Mouse (Mus musculus) heart, embryonic 16.5 days (tissue): ENCODE measurements around the gene Shb. TPM values are rescaled to one million over a fixed set of nuclear protein-coding genes. Genes with fewer than 3 reads are reported as not detected.

ENCODE experiments used
- ATAC-seq: fragments of 200-750 bp; cut with Nextera tagmentation; replicated peaks from 2 replicates; pipeline ENCODE4 v1.8.0; 2017; ENCODE audit warnings: moderate number of reproducible peaks; ENCODE audit not compliant: insufficient read depth, low FRiP score; ENCODE audit errors: extremely low read depth
- H3K27ac ChIP-seq: fragments of 300-500 bp; sonication (generic); 2 replicates; pipeline ENCODE4 v1.5.1; 2014; ENCODE audit warnings: mild to moderate bottlenecking, low read length, control low read depth, moderate library complexity
- H3K27me3 ChIP-seq: fragments of 300-500 bp; sonication (generic); 2 replicates; pipeline ENCODE4 v1.6.1; 2014; ENCODE audit warnings: low read length, mixed read lengths; ENCODE audit not compliant: control insufficient read depth, insufficient read depth
- H3K36me3 ChIP-seq: fragments of 300-500 bp; sonication (generic); 2 replicates; pipeline ENCODE4 v1.6.1; 2014; ENCODE audit not compliant: control insufficient read depth, insufficient read depth
- H3K4me1 ChIP-seq: fragments of 300-500 bp; sonication (generic); 2 replicates; pipeline ENCODE4 v1.6.1; 2014; ENCODE audit warnings: low read length, mixed read lengths; ENCODE audit not compliant: control insufficient read depth, insufficient read depth
- H3K4me2 ChIP-seq: fragments of 300-500 bp; sonication (generic); 2 replicates; pipeline ENCODE4 v1.6.1; 2014; ENCODE audit warnings: low read depth, mild to moderate bottlenecking, control low read depth, low read length
- H3K4me3 ChIP-seq: fragments of 300-500 bp; sonication (generic); 2 replicates; pipeline ENCODE4 v1.5.1; 2014; ENCODE audit warnings: mild to moderate bottlenecking, control low read depth, low read length
- H3K9ac ChIP-seq: fragments of 300-500 bp; sonication (generic); 2 replicates; pipeline ENCODE4 v1.6.1; 2014; ENCODE audit warnings: low read length, control low read depth
- H3K9me3 ChIP-seq: fragments of 300-500 bp; sonication (generic); replicated peaks from 2 replicates; pipeline ENCODE4 v1.6.1; 2016; ENCODE audit warnings: low read length; ENCODE audit not compliant: control insufficient read depth
- WGBS: fragments of 180-500 bp; shearing (Covaris S2); extraction: QIAGEN DNeasy Blood & Tissue Kit; methylation state at CpG from one replicate; pipeline ENCODE4 v1.1.7; 2014; 5-methylcytosine and 5-hydroxymethylcytosine counted together
- polyA plus RNA-seq: library from polyadenylated mRNA; unstranded; fragments of >200 nt; fragmentation: Nextera tagmentation; extraction: Ambion mirVana; gene quantifications from 2 replicates; pipeline ENCODE4 v1.2.1, GENCODE M21; 2015

The Shb gene
- polyA plus RNA-seq: 7.6 and 9.2 TPM in 2 replicates

DNA sequence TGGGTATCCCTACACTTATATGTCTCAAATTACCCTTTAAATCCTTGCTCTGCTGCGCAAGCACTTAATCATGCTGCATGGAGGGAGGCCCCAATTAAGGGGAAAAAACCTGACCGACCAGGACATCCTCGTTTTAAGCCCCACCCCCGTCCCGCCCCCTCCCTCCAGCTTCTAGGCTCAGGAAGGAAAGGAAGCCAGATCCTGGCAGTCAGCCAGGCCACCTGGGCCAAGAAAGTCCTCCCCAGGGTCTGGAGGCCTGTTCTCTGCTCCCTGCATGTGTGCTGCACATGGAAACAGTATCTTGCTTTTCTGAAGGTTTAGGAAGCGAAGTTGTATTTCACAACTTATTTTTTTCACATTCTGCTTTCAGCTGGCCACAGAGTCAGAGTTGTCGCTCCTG is at the start of gene Shb:
Gene Shb (minus strand): TSS at position 96 of the 400 bp plus-strand sequence.
- no peak for ATAC-seq
- H3K27ac ChIP-seq: peak within 1 kb of the TSS; percentile 99
- H3K27me3 ChIP-seq: no peaks in the 10 kb centered on the region
- peak within 1 kb of the TSS; percentile 90 for H3K4me2 ChIP-seq
- H3K4me1 ChIP-seq: peaks cover 25% of the 10 kb centered on the region
- 12% methylated on average over 7 of the region's 7 CpGs for WGBS
- peak within 1 kb of the TSS; percentile 86 for H3K4me3 ChIP-seq
- H3K9me3 ChIP-seq: no peaks in the 10 kb centered on the region
- peak within 1 kb of the TSS; percentile 31 for H3K9ac ChIP-seq
- no peaks in the 10 kb centered on the region for H3K36me3 ChIP-seq

DNA sequence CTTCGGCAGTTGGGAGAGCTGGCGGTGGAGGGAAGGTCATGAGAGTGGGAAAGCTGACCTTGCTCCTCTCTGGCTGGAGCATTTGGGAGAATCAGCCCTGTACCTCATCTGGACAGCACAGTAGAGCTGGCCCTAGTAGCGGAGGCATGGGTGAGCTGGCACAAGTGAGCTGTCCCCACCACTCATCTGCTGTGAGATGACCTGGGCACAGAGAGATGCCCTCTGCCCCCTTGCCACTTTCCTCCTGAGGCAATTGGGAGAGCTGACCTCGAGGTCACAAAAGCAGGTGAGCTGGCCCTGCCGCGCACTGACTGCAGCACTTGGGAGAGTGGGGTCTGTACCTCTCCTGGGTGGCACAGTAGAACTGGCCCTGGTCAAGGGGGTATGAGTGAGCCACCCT is 48.8 kb upstream of the Shb start:
- Histone ChIP-seq H3K9me3 (no peaks in the 10 kb centered on the region), H3K9ac (no peak overlapping the region), H3K4me3 (no peak overlapping the region), H3K4me1 (peaks cover 8% of the 10 kb centered on the region; the same call in 1 of the 2 replicates), H3K27ac (no peak overlapping the region), H3K4me2 (no peak overlapping the region), H3K36me3 (no peaks in the 10 kb centered on the region), H3K27me3 (0 out of 2 replicates have a peak, but pooled peaks cover 4% of the 10 kb centered on the region)
- no peak for ATAC-seq
- 86% methylated on average over 6 of the region's 6 CpGs for WGBS

DNA sequence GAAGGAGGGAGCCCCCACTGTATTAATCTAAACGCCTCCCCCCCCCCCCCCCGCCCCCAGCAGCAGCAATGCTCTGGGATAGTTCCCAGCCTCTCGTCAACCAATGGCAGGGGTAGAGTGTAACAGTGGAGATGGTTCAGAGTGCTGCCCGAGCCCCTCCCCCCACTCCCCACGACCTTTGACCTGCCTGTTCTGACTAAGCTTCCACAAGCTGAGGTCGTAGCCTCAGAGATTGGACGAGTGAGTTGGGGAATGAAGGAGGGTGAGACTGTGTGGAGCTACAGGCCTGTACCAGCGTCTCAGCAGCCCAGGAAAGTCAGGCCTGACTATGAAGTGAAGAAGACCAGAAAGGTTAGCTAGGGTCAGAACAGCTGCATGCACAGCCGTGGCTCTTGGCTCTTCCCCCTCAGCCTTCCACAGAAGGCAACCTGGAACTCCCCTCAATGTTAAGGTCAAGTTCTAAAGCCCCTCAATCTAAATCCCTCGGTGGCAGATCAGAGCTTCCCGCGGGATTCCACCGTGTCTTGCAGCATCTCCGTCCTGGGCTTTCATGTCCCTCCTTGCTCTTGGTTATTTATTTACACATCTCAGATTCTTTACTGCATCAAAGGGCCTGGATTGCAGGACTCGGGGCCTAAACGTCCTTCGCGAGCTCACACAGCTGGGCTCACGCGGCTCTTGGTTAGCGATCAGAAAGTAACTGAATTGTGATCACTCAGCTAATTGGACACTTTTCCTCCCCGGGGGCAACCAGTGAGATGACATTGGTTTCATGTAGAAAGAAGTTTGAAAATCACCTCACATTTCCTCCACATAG is 46.5 kb upstream of the Shb start:
- H3K27me3 ChIP-seq: no peaks in the 10 kb centered on the region
- H3K4me2 ChIP-seq: no peak overlapping the region
- no peak overlapping the region for H3K9ac ChIP-seq
- no peak overlapping the region for H3K27ac ChIP-seq
- no peak overlapping the region for H3K4me3 ChIP-seq
- no peaks in the 10 kb centered on the region for H3K9me3 ChIP-seq
- no peaks in the 10 kb centered on the region for H3K36me3 ChIP-seq
- peaks cover 8% of the 10 kb centered on the region; the same call in 1 of the 2 replicates for H3K4me1 ChIP-seq
- ATAC-seq: no peak
- 50% methylated on average over 21 of the region's 22 CpGs for WGBS

DNA sequence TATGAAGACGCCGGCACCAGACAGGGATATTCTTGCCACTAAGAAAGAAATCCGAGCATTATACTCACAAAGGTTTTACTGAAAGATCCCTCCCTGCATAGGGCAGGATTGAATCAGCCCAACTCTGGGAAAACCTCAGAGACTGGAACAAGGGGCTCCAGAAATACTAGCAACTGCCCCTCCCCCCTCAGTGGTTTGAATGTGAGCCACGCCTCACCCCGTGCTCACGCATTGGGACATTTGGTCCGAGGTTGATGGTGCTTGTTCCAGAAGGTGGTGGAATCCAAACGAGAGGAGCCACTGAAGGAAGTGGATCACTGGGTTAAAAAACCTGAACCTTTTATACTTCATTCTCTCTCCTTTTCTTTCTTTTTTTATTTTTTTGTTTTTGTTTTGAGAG is 45.4 kb upstream of the Shb start:
- H3K27ac ChIP-seq: no peak overlapping the region
- 64% methylated on average over 8 of the region's 8 CpGs for WGBS
- H3K4me3 ChIP-seq: no peak overlapping the region
- peaks cover 5% of the 10 kb centered on the region; the same call in 1 of the 2 replicates for H3K4me1 ChIP-seq
- no peak for ATAC-seq
- no peaks in the 10 kb centered on the region for H3K27me3 ChIP-seq
- H3K9me3 ChIP-seq: no peaks in the 10 kb centered on the region
- no peak overlapping the region for H3K9ac ChIP-seq
- no peak overlapping the region for H3K4me2 ChIP-seq
- H3K36me3 ChIP-seq: no peaks in the 10 kb centered on the region

DNA sequence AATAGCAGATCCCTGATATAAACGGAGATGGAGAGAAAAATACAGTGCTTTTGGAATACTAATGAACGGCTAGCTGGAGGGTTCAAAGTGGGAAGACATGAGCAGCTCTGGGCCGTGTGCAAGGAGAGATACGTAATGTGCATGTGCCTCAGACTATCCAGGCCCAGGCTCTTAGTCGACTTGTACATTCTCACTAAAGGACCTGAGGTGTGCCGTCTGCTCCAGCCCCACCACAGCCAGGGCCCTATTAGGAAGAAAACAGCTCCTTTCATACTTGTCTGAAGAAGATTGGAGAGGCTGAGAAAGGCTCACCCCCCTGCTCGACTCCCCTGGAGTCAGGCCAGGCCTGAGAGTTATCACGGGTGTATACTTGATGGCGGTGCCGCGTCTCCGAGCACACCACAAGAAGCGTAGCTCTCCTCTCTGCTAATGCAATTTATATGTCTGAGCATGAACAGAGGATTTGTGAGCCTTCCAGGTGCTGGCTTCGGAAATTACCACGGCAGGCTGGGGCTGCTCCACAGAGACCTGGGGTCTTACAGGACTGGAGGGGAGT is 42.4 kb upstream of the Shb start:
- Histone ChIP-seq H3K4me1 (no peaks in the 10 kb centered on the region), H3K9ac (peak overlapping the region; percentile 31; the same call in 1 of the 2 replicates), H3K27me3 (no peaks in the 10 kb centered on the region), H3K27ac (no peak overlapping the region), H3K4me2 (no peak overlapping the region; the same call in 1 of the 2 replicates), H3K36me3 (no peaks in the 10 kb centered on the region), H3K4me3 (no peak overlapping the region), H3K9me3 (no peaks in the 10 kb centered on the region)
- ATAC-seq: no peak
- WGBS: 49% methylated on average over 15 of the region's 15 CpGs

DNA sequence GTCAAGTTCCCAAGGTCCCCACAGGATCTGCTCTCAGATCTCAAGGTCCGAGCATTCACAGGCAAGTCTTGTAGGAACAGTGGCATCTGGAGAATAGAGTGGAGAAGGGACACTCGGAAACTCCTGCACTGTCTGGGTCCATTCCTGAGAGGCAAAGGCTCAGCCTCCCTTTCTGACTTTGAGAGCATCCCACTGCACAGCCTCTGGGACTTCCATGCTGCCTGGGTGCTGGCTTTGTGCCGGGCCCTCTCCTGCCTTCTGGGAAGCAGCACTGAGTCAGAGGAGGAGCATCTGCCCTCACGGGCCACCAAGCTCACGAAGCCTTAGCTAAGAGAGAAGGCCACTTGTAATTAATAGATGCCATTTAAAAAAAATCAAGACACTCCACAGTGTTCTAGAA is 37.3 kb upstream of the Shb start:
- no peak overlapping the region for H3K4me2 ChIP-seq
- no peaks in the 10 kb centered on the region for H3K9me3 ChIP-seq
- no peaks in the 10 kb centered on the region for H3K36me3 ChIP-seq
- H3K27me3 ChIP-seq: no peaks in the 10 kb centered on the region
- WGBS: 64% methylated on average over 5 of the region's 5 CpGs
- no peak for ATAC-seq
- no peak overlapping the region for H3K9ac ChIP-seq
- H3K27ac ChIP-seq: no peak overlapping the region
- H3K4me3 ChIP-seq: no peak overlapping the region
- H3K4me1 ChIP-seq: no peaks in the 10 kb centered on the region

DNA sequence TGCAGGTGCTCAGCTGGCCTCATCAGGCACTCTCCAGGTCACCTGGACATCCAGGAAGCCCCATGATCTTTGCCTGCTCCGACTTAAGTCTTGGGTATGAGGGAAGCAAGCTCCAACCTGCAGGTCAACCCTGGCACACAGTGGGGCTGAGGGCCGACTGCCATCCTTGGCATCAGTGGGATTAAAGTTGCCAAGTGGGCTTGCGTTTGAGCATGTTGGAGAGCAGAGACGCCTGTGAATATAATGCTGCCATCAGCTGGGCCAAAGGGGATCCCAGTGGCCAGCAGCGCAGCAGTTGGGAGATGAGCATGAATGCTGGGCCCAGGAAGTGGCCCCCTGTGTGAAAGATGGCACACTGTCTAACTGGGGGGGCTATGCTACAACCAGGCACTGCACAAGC is 25.9 kb upstream of the Shb start:
- 86% methylated on average over 5 of the region's 5 CpGs for WGBS
- H3K9me3 ChIP-seq: 0 out of 2 replicates have a peak, but pooled peaks cover 2% of the 10 kb centered on the region
- H3K4me3 ChIP-seq: no peak overlapping the region
- no peaks in the 10 kb centered on the region for H3K27me3 ChIP-seq
- no peak overlapping the region for H3K27ac ChIP-seq
- H3K4me1 ChIP-seq: no peaks in the 10 kb centered on the region
- no peak for ATAC-seq
- no peak overlapping the region for H3K9ac ChIP-seq
- no peaks in the 10 kb centered on the region for H3K36me3 ChIP-seq
- no peak overlapping the region for H3K4me2 ChIP-seq

DNA sequence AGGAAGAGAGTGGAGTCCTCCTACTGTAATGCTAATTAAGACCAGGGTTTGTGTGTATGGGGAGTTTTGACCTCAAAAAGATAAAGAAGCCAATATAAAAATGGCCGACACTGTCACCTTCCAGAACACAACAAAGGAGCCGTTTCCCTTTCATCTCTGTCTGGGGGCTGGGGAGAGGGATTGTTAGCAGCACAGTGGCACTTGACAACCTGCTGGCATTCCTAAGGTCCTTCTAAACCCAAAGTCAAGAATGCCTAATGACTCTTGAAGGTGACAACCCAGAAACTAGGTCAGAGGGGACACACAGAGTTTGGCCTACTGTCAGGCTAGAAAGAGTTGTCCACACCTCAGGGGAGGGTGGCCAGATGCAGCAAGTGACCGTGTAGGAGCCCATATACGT is 20.3 kb upstream of the Shb start:
- Histone ChIP-seq H3K4me2 (no peak overlapping the region), H3K9ac (no peak overlapping the region), H3K36me3 (no peaks in the 10 kb centered on the region), H3K27me3 (no peaks in the 10 kb centered on the region), H3K27ac (no peak overlapping the region), H3K9me3 (no peaks in the 10 kb centered on the region), H3K4me1 (no peaks in the 10 kb centered on the region), H3K4me3 (no peak overlapping the region)
- no peak for ATAC-seq
- WGBS: 38% methylated on average over 4 of the region's 4 CpGs

DNA sequence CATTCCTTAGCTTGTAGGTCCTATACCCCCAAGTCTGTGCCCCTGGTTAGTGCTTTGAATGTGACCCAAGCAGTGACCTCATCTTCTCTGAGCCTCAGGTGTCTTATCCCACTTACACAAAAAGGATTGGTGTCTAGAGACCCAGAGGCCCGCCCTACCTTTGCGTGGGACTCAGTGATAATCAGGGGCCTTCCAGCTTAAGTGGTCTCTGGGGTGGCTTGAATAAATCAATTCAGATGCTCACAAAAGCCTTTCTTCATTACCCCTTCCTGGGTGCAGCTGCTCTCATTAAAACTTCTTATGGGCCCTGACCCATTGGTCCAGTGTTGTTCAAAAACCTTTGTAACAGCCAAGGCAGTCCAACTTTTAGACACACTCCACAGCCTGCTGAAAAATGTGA is 18.7 kb upstream of the Shb start:
- no peak overlapping the region for H3K4me2 ChIP-seq
- H3K27me3 ChIP-seq: no peaks in the 10 kb centered on the region
- no peak overlapping the region for H3K27ac ChIP-seq
- no peak overlapping the region for H3K9ac ChIP-seq
- H3K4me3 ChIP-seq: no peak overlapping the region
- WGBS: 74% methylated on average over 2 of the region's 2 CpGs
- no peaks in the 10 kb centered on the region for H3K4me1 ChIP-seq
- no peak for ATAC-seq
- no peaks in the 10 kb centered on the region for H3K9me3 ChIP-seq
- no peaks in the 10 kb centered on the region for H3K36me3 ChIP-seq
